Mouse (Mus musculus): ENCODE results near the gene Ston2. TPM values are rescaled to one million over a fixed set of nuclear protein-coding genes. Genes with fewer than 3 reads are reported as not detected.

Ston2 gene
- polyA plus RNA-seq (2014; fragmentation: Nextera tagmentation; extraction: Ambion mirVana), result 7.8 and 13.4 TPM in 2 replicates

- H3K27ac ChIP-seq (ENCODE audit: low read depth, low read length), result no peak within 1 kb of the TSS
- H3K4me3 ChIP-seq (ENCODE audit: low read length), result no peak within 1 kb of the TSS
- 58% methylated on average over 9 of the region's 9 CpGs for WGBS
- H3K9me3 ChIP-seq (ENCODE audit: control insufficient read depth, low read length), result no peaks in the 10 kb centered on the region
- no peak within 1 kb of the TSS for H3K4me2 ChIP-seq (replicated peaks; ENCODE audit: low read depth, low read length)
- no peaks in the 10 kb centered on the region for H3K27me3 ChIP-seq (ENCODE audit: control insufficient read depth, insufficient read depth, low read length)
- ATAC-seq (ENCODE audit: low FRiP score, low TSS enrichment), result no peak
- H3K4me1 ChIP-seq (ENCODE audit: control insufficient read depth, insufficient read depth, low read length), result no peaks in the 10 kb centered on the region
- H3K9ac ChIP-seq (ENCODE audit: low read depth, low read length), result no peak within 1 kb of the TSS
- H3K36me3 ChIP-seq (ENCODE audit: control insufficient read depth, insufficient read depth, low read length), result no peaks in the 10 kb centered on the region
Observed at GRCm38 (mm10) chr12:91787959-91788437, at the start of gene Ston2. Gene Ston2, minus strand, starts transcription at chr12:91788387.

- Histone ChIP-seq H3K4me1 (ENCODE audit: control insufficient read depth, insufficient read depth, low read length) (no peaks in the 10 kb centered on the region), H3K27ac (ENCODE audit: low read depth, low read length) (no peak overlapping the region), H3K27me3 (ENCODE audit: control insufficient read depth, insufficient read depth, low read length) (no peaks in the 10 kb centered on the region), H3K4me3 (ENCODE audit: low read length) (no peak overlapping the region), H3K36me3 (ENCODE audit: control insufficient read depth, insufficient read depth, low read length) (peaks cover 61% of the 10 kb centered on the region), H3K9ac (ENCODE audit: low read depth, low read length) (no peak overlapping the region), H3K9me3 (ENCODE audit: control insufficient read depth, low read length) (no peaks in the 10 kb centered on the region), H3K4me2 (replicated peaks; ENCODE audit: low read depth, low read length) (no peak overlapping the region)
- WGBS, result 87% methylated on average over 7 of the region's 7 CpGs
- no peak for ATAC-seq (ENCODE audit: low FRiP score, low TSS enrichment)
Observed at GRCm38 (mm10) chr12:91837401-91838065, 49.3 kb upstream of the Ston2 start.

GRCm38 (mm10) chr12:91833939-91834333 lies 45.7 kb upstream of the Ston2 start:
- H3K4me1 ChIP-seq (ENCODE audit: control insufficient read depth, insufficient read depth, low read length), result no peaks in the 10 kb centered on the region
- peaks cover 65% of the 10 kb centered on the region for H3K36me3 ChIP-seq (ENCODE audit: control insufficient read depth, insufficient read depth, low read length)
- no peaks in the 10 kb centered on the region for H3K9me3 ChIP-seq (ENCODE audit: control insufficient read depth, low read length)
- no peaks in the 10 kb centered on the region for H3K27me3 ChIP-seq (ENCODE audit: control insufficient read depth, insufficient read depth, low read length)
- H3K4me3 ChIP-seq (ENCODE audit: low read length), result no peak overlapping the region
- no peak for ATAC-seq (ENCODE audit: low FRiP score, low TSS enrichment)
- no peak overlapping the region for H3K4me2 ChIP-seq (replicated peaks; ENCODE audit: low read depth, low read length)
- H3K9ac ChIP-seq (ENCODE audit: low read depth, low read length), result no peak overlapping the region
- WGBS, result 85% methylated on average over 5 of the region's 5 CpGs
- H3K27ac ChIP-seq (ENCODE audit: low read depth, low read length), result no peak overlapping the region

- ATAC-seq (ENCODE audit: low FRiP score, low TSS enrichment), result no peak
- no peak overlapping the region for H3K4me2 ChIP-seq (replicated peaks; ENCODE audit: low read depth, low read length)
- H3K4me3 ChIP-seq (ENCODE audit: low read length), result no peak overlapping the region
- H3K9me3 ChIP-seq (ENCODE audit: control insufficient read depth, low read length), result no peaks in the 10 kb centered on the region
- H3K36me3 ChIP-seq (ENCODE audit: control insufficient read depth, insufficient read depth, low read length), result peaks cover 64% of the 10 kb centered on the region
- H3K9ac ChIP-seq (ENCODE audit: low read depth, low read length), result no peak overlapping the region
- no peaks in the 10 kb centered on the region for H3K27me3 ChIP-seq (ENCODE audit: control insufficient read depth, insufficient read depth, low read length)
- H3K27ac ChIP-seq (ENCODE audit: low read depth, low read length), result no peak overlapping the region
- no peaks in the 10 kb centered on the region for H3K4me1 ChIP-seq (ENCODE audit: control insufficient read depth, insufficient read depth, low read length)
- WGBS, result 92% methylated on average over 3 of the region's 3 CpGs
Observed at GRCm38 (mm10) chr12:91833237-91833938, 45.2 kb upstream of the Ston2 start.

- H3K36me3 ChIP-seq (ENCODE audit: control insufficient read depth, insufficient read depth, low read length), result peaks cover 63% of the 10 kb centered on the region
- 92% methylated on average over 7 of the region's 7 CpGs for WGBS
- no peak overlapping the region for H3K4me2 ChIP-seq (replicated peaks; ENCODE audit: low read depth, low read length)
Observed at GRCm38 (mm10) chr12:91831410-91831809, 43.2 kb upstream of the Ston2 start.

GRCm38 (mm10) chr12:91820461-91820860 lies 32.3 kb upstream of the Ston2 start:
- Histone ChIP-seq H3K27ac (ENCODE audit: low read depth, low read length) (no peak overlapping the region), H3K9me3 (ENCODE audit: control insufficient read depth, low read length) (no peaks in the 10 kb centered on the region), H3K4me3 (ENCODE audit: low read length) (no peak overlapping the region), H3K36me3 (ENCODE audit: control insufficient read depth, insufficient read depth, low read length) (peaks cover 71% of the 10 kb centered on the region), H3K4me2 (replicated peaks; ENCODE audit: low read depth, low read length) (no peak overlapping the region), H3K9ac (ENCODE audit: low read depth, low read length) (no peak overlapping the region), H3K27me3 (ENCODE audit: control insufficient read depth, insufficient read depth, low read length) (no peaks in the 10 kb centered on the region), H3K4me1 (ENCODE audit: control insufficient read depth, insufficient read depth, low read length) (no peaks in the 10 kb centered on the region)
- 90% methylated on average over 12 of the region's 12 CpGs for WGBS
- ATAC-seq (ENCODE audit: low FRiP score, low TSS enrichment), result no peak

More at GRCm38 (mm10) chr12:91831410-91831809, 43.2 kb upstream of the Ston2 start:
- Histone ChIP-seq H3K27me3 (ENCODE audit: control insufficient read depth, insufficient read depth, low read length) (no peaks in the 10 kb centered on the region), H3K27ac (ENCODE audit: low read depth, low read length) (no peak overlapping the region), H3K4me3 (ENCODE audit: low read length) (no peak overlapping the region), H3K4me1 (ENCODE audit: control insufficient read depth, insufficient read depth, low read length) (no peaks in the 10 kb centered on the region), H3K9ac (ENCODE audit: low read depth, low read length) (no peak overlapping the region), H3K9me3 (ENCODE audit: control insufficient read depth, low read length) (no peaks in the 10 kb centered on the region)
- ATAC-seq (ENCODE audit: low FRiP score, low TSS enrichment), result no peak

- ATAC-seq (ENCODE audit: low FRiP score, low TSS enrichment), result no peak
- Histone ChIP-seq H3K4me2 (replicated peaks; ENCODE audit: low read depth, low read length) (no peak overlapping the region), H3K9me3 (ENCODE audit: control insufficient read depth, low read length) (no peaks in the 10 kb centered on the region), H3K9ac (ENCODE audit: low read depth, low read length) (no peak overlapping the region), H3K27me3 (ENCODE audit: control insufficient read depth, insufficient read depth, low read length) (no peaks in the 10 kb centered on the region), H3K36me3 (ENCODE audit: control insufficient read depth, insufficient read depth, low read length) (peaks cover 73% of the 10 kb centered on the region), H3K4me1 (ENCODE audit: control insufficient read depth, insufficient read depth, low read length) (no peaks in the 10 kb centered on the region), H3K4me3 (ENCODE audit: low read length) (no peak overlapping the region), H3K27ac (ENCODE audit: low read depth, low read length) (no peak overlapping the region)
- WGBS, result 96% methylated on average over 4 of the region's 4 CpGs
Observed at GRCm38 (mm10) chr12:91818726-91819125, 30.5 kb upstream of the Ston2 start.

- H3K4me1 ChIP-seq (ENCODE audit: control insufficient read depth, insufficient read depth, low read length), result no peaks in the 10 kb centered on the region
- 30% methylated on average over 10 of the region's 10 CpGs for WGBS
- H3K4me2 ChIP-seq (replicated peaks; ENCODE audit: low read depth, low read length), result no peak overlapping the region
- no peaks in the 10 kb centered on the region for H3K27me3 ChIP-seq (ENCODE audit: control insufficient read depth, insufficient read depth, low read length)
- H3K9ac ChIP-seq (ENCODE audit: low read depth, low read length), result no peak overlapping the region
- H3K27ac ChIP-seq (ENCODE audit: low read depth, low read length), result no peak overlapping the region
- H3K9me3 ChIP-seq (ENCODE audit: control insufficient read depth, low read length), result no peaks in the 10 kb centered on the region
- peak; percentile 83 for ATAC-seq (ENCODE audit: low FRiP score, low TSS enrichment)
- H3K36me3 ChIP-seq (ENCODE audit: control insufficient read depth, insufficient read depth, low read length), result peaks cover 75% of the 10 kb centered on the region
- H3K4me3 ChIP-seq (ENCODE audit: low read length), result no peak overlapping the region
Observed at GRCm38 (mm10) chr12:91815990-91816389, 27.8 kb upstream of the Ston2 start.

- H3K9me3 ChIP-seq (ENCODE audit: control insufficient read depth, low read length), result no peaks in the 10 kb centered on the region
- no peaks in the 10 kb centered on the region for H3K4me1 ChIP-seq (ENCODE audit: control insufficient read depth, insufficient read depth, low read length)
- no peaks in the 10 kb centered on the region for H3K27me3 ChIP-seq (ENCODE audit: control insufficient read depth, insufficient read depth, low read length)
- no peak overlapping the region for H3K27ac ChIP-seq (ENCODE audit: low read depth, low read length)
- 95% methylated on average over 11 of the region's 11 CpGs for WGBS
- no peak overlapping the region for H3K4me2 ChIP-seq (replicated peaks; ENCODE audit: low read depth, low read length)
- H3K36me3 ChIP-seq (ENCODE audit: control insufficient read depth, insufficient read depth, low read length), result peaks cover 78% of the 10 kb centered on the region
- H3K4me3 ChIP-seq (ENCODE audit: low read length), result no peak overlapping the region
- no peak for ATAC-seq (ENCODE audit: low FRiP score, low TSS enrichment)
- H3K9ac ChIP-seq (ENCODE audit: low read depth, low read length), result no peak overlapping the region
Observed at GRCm38 (mm10) chr12:91815552-91815951, 27.4 kb upstream of the Ston2 start.

Measured in kidney, embryonic 14.5 days (tissue).